Mouse (Mus musculus) T-cell, adult 66 days (primary cell): Measurements from ENCODE around the gene Rfx6. TPM values are rescaled to one million over a fixed set of nuclear protein-coding genes. Genes with fewer than 3 reads are reported as not detected.

Experiments
- total RNA-seq, 2 experiments: library from RNA; stranded (reverse); gene quantifications; 3 replicates in 1 of 2; 4 replicates in 1 of 2; pipeline ENCODE4 v1.2.4; 2023

Gene Rfx6
- not detected for total RNA-seq

DNA sequence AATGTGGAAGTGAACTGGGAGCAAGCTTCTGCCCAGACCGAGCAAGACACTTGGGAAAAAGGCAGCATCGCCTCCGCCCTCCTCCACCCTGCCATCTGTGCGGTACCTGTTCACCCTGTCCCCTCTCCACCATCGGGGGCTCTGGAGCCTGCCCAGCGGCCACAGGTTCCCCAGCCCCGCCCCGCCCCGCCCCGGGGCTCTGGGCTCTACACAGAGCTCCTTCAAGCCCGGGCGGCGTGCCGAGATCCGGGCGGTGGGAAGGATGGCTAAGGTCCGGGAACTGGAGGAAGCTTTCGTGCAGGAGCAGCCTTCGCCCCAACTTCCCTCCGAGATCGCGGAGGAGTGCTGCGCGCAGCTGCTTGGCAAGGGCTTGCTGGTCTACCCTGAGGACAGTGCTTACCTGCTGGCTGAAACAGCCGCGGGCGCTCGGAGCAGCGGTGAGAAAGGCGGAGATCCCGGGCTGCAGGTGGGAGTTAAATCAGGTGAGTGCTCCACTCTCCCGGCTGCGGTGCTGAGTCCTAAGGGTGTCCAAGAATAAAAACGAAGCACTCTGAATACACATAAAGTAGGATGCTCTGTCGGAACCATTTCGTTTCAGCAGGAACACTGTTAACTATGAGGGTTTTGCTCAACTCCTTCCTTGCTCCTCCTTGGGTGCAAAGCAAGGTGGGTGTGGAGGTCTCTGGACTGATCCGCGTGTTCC lies at the start of gene Rfx6:
Rfx6 (plus strand) TSS at position 209 of the 703 bp plus-strand sequence.

DNA sequence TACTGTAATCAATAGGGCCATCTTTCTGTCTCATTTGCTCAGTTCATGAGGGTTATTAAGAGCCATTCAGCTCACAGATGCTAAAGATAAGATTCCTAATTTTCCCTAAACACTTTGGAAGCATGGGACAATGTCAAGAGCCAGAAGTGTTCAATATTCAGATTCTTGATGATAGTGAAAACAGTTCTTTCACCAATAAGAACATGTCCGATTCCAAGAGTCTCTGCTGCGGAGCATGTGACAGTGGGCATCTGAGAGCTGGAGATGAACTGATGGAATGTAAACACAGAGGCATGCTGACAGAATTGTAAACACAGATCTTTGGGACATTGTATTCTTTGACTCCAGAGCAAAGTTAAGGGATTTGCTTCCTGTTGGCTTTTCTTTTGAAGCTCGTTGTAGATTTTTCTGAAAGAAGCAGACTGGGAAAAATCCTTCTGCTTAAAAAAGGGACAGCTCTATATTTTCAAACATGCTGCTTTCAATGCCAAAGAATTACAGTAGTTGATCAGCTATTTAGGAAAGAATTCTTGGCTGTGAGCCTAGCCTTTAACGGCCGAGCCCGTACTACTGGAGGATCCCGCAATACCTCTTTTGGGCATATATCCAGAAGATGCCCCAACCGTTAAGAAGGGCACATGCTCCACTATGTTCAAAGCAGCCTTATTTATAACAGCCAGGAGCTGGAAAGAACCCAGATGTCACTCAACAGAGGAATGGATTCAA lies 46.0 kb upstream of the Rfx6 start, which contains the start of gene Gprc6a:
Gprc6a (minus strand) TSS at position 51 of the 726 bp plus-strand sequence.

Other genes starting within 250 kb of the Rfx6 start
- gene Gm49339, start 197.1 kb upstream of the Rfx6 start, total RNA-seq = under 1 TPM; 0.36 to 0.93 TPM
- 1 to 10 TPM; 4.8 to 6.6 TPM for gene Lilr4b, start 197.1 kb upstream of the Rfx6 start, total RNA-seq
- 1 to 10 TPM; 2.7 to 3.6 TPM for gene Lilrb4a, start 186.8 kb upstream of the Rfx6 start, total RNA-seq
- not detected for gene Fam162b, start 87.2 kb upstream of the Rfx6 start, total RNA-seq
- not detected for gene Gprc6a, start 46.3 kb upstream of the Rfx6 start, total RNA-seq